Mouse (Mus musculus) kidney, adult 8-10 months (tissue): ENCODE data around the gene Cgnl1.
A peak's percentile ranks its signal among the peaks of the same experiment; 100 is the strongest.

ENCODE experiments used
- DNase-seq, 2 experiments: peaks; one replicate each; pipeline ENCODE4 v3.0.0; 2022

The Cgnl1 gene

GRCm38 (mm10) chr9:71766306-71766705 is 5.1 kb downstream of the Cgnl1 start:
- no peak for DNase-seq

GRCm38 (mm10) chr9:71764551-71764950 is 6.9 kb downstream of the Cgnl1 start:
- DNase-seq = no peak

- no peak for DNase-seq
Observed at GRCm38 (mm10) chr9:71763273-71763672, 8.1 kb downstream of the Cgnl1 start.

GRCm38 (mm10) chr9:71761663-71762062 is 9.7 kb downstream of the Cgnl1 start:
- no peak for DNase-seq

GRCm38 (mm10) chr9:71760518-71761141 is 10.8 kb downstream of the Cgnl1 start:
- no peak for DNase-seq

GRCm38 (mm10) chr9:71759893-71760292 is 11.5 kb downstream of the Cgnl1 start:
- peak; percentile 50 to 52 for DNase-seq

GRCm38 (mm10) chr9:71757386-71757785 is 14.0 kb downstream of the Cgnl1 start:
- no peak for DNase-seq

GRCm38 (mm10) chr9:71756916-71757315 is 14.5 kb downstream of the Cgnl1 start:
- DNase-seq = no peak

- no peak for DNase-seq
Observed at GRCm38 (mm10) chr9:71753981-71754380, 17.4 kb downstream of the Cgnl1 start.

- DNase-seq = no peak
Observed at GRCm38 (mm10) chr9:71753529-71753928, 17.9 kb downstream of the Cgnl1 start.

GRCm38 (mm10) chr9:71753117-71753516 is 18.3 kb downstream of the Cgnl1 start:
- no peak for DNase-seq

- DNase-seq = peak in 1 of 2 experiments; percentile 59
Observed at GRCm38 (mm10) chr9:71750015-71750672, 21.3 kb downstream of the Cgnl1 start.

- no peak for DNase-seq
Observed at GRCm38 (mm10) chr9:71746405-71746804, 25.0 kb downstream of the Cgnl1 start.

- DNase-seq = peak; percentile 80 to 84
Observed at GRCm38 (mm10) chr9:71738081-71738930, 33.1 kb downstream of the Cgnl1 start.

- DNase-seq = peak in 1 of 2 experiments; percentile 63
Observed at GRCm38 (mm10) chr9:71737257-71738023, 34.0 kb downstream of the Cgnl1 start.

GRCm38 (mm10) chr9:71735886-71736285 is 35.5 kb downstream of the Cgnl1 start:
- no peak for DNase-seq

GRCm38 (mm10) chr9:71733559-71733958 is 37.8 kb downstream of the Cgnl1 start:
- no peak for DNase-seq

- no peak for DNase-seq
Observed at GRCm38 (mm10) chr9:71728822-71729311, 42.5 kb downstream of the Cgnl1 start.

GRCm38 (mm10) chr9:71727233-71727632 is 44.2 kb downstream of the Cgnl1 start:
- DNase-seq = no peak

- peak; percentile 92 to 95 for DNase-seq
Observed at GRCm38 (mm10) chr9:71726121-71726520, 45.3 kb downstream of the Cgnl1 start.

GRCm38 (mm10) chr9:71722366-71722765 is 49.0 kb downstream of the Cgnl1 start:
- DNase-seq = no peak

GRCm38 (mm10) chr9:71716995-71717394 is 54.4 kb downstream of the Cgnl1 start:
- DNase-seq = peak; percentile 37 to 61

GRCm38 (mm10) chr9:71710776-71711175 is 60.6 kb downstream of the Cgnl1 start:
- no peak for DNase-seq
